Mouse (Mus musculus): ENCODE measurements at regions not wholly inside any gene's neighbourhood (a gene's known extent, or its start where the extent isn't known, plus 50 kb on each side); places are given as distances from the start of the nearest gene placed in this dataset.

DNA sequence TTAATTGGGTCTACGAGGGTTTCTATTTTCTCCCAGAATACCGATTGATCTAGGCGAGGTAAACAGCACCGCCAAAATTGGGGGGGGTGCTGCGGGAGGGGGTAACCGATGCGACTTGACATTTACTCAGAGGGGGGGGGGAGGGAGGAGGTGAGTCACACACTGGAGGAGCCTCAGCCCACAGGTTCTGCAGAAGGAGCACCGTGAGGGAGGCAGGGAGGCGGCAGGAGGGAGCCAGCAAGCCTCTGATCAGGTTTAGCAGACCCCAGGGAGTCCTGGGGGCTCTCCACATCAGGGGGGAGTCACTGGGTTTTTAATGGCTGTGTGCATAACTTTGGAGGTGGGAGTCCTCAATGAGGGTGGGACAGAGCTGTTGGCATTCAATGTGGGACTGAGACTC lies 51.3 kb upstream of the Ier5l start:
- peak; percentile 50 for DNase-seq (ENCODE audit: low read depth, low spot score)

DNA sequence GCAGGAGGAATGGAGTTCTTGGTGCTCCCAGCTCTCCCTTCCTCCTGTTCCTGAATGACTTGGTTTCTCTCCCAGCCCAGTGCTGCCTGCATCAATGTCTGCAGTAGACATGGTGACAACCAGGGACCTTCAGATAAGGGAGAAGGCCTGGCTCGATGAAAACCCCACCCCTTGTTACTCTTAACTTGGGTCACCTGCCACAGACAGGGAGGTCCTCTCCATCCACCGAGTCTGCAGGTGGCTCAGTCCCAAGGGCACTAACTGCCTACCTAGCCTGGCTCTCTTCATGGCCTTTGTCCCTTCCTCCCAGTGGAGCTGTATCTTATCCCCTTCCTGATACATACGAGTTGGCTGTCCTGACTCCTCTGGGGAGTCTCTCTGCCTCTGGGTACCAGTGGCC lies 51.8 kb upstream of the Ier5l start:
- DNase-seq (ENCODE audit: low read depth, low spot score) = no peak

DNA sequence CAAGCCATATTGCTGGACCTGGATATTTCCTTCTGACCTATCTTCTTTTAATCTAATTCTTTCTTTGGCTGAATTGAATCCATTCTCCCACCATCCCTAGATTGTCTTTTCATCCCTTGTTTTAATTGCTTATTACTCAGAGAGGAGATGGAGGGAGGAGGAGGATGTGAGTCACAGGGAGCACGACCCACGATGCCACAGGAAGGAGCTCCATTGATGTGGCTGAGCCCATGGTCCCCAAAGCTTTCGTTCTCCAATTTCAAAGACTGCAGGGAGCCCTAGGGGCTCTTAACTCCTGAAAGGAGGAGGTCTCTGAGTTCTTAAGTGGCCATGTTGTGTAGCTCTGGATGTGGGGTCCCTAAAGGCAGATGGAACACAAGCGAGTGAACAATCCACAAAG lies 53.5 kb upstream of the Ier5l start:
- DNase-seq (ENCODE audit: low read depth, low spot score) = no peak

DNA sequence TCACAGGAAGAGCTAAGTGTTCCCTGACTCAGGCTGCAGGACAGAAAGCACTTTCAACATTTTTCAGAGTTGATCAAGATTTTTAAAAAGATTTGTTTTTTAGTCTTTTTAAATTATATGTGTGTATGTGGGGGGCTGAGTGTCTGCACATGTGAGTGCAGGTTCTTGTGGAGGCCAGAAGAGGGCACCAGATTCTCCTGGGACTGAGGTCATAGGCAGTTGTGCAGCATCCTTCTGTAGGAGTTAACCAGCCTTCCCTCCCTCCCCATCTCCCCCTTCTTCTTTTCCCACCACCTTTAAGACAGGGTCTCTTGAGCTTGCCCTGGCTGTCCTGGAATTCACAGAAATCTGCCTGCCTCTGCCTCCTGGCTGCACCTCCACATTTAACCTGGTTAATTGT lies 58.9 kb upstream of the Ier5l start:
- no peak for DNase-seq (ENCODE audit: low read depth, low spot score)

DNA sequence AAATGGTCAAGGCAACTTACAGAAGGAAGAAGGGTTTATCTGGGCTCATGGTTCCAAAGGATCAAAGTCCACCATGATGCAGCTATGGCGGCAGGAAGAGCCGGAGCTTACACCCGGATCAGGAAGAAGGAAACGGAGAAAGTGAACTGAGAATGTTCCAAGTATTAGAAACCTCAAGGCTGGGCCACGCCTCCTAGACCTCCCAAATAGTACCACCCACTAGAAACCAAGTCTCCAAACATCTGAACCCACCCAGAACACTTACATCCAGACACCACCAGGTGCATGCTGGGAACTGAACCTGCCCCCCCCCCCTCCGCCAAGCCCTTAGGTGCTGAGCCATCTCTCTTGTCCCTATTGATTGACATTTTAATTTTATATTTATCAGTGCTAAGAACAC lies 59.3 kb upstream of the Ier5l start:
- no peak for DNase-seq (ENCODE audit: low read depth, low spot score)

DNA sequence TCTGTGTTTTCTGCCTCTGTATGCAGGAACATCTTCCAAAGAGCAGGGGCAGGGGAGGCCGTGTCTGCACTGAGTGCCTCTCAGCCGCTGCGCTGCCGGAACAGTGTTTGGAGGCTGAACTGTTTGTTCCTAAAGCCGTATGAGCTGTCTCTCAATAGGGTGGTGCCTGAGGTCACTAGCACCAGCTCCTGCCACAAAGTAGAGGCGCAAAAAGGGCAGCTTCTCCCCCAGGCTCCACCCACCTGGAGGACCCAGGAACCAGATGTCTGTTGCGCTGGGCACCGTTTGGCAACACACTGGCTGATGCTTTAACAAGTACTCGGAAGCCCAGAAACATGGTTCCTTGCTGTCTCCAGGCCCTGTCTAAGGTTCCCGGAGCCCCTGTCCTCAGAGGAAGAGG lies 60.4 kb upstream of the Cstad start:
- DNase-seq (ENCODE audit: low read depth, low spot score) = no peak

DNA sequence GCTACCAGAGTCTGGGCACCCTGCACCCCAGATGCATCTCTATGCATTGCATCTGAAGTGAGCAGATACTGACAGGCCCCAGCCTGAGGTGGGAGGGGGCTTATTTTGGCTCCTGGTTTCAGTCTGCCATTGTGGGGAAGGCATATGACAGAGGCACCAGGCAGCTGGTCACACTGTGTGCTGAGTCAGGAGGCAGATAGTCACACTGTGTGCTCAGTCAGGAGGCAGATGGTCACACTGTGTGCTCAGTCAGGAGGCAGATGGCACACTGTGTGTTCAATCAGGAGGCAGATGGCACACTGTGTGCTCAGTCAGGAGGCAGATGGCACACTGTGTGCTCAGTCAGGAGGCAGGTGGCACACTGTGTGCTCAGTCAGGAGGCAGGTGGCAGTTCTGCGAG lies 55.5 kb upstream of the Cstad start:
- no peak for DNase-seq (ENCODE audit: low read depth, low spot score)

DNA sequence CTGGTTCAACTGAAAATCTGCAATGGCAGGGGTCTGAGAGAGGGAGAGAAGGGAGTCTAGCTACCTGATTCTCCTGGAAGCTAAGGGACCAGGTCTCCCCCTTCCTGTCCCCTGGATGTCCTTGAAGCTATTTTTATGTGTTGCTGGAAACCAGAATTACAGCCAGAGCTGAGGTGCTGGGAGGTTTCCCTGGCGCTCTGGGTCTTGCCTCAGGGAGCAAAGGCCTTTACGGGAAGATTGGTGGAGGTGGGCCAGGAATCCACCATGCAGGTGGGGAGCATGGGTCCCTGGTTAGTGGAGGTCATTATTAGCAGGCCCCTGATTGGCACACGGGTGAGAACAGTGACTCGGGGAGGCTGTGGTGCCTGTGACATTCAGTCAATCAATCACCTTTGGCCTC lies 53.3 kb upstream of the Cstad start:
- DNase-seq (ENCODE audit: low read depth, low spot score) = no peak

DNA sequence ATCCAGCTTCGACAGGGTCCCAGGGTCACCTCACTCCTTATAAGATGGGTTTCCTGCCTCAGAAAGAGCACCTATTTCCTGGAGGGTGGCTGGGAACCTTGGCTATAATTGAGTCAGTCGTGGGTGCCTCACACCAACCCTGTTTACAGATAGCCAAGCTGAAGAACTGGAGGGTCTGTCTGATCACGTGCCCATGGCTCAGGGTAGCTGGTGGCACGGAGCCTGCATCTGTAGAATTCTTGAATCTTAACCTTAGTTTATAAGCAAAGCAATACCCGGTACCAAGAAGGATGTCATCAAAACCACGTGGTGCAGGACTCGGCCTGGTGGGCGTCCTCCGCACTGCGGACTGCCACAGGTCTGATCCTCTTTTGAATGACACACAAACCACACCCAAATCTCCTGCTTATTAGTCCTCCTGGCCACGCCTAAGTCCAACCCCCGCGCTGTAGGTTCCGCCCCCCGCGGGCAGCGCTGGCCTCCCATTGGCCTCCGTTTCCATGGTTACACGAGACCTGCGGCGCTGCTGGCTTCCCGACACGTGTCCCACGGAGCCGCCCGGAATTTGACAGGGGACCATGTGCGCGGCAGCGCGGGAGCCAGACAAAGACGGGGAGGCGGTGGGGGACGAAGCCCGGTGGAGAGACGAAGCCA lies 49.9 kb upstream of the Cstad start:
- peak; percentile 93 for DNase-seq (ENCODE audit: low read depth, low spot score)

Data from telencephalon, adult 2 months (tissue).